Mouse (Mus musculus) bone marrow, adult 2 months (tissue): Measurements from ENCODE around the gene Zfp13. TPM values are rescaled to one million over a fixed set of nuclear protein-coding genes. Genes with fewer than 3 reads are reported as not detected.
"Not testable (repeated sequence)": the region's sequence is repeated elsewhere in the genome, so short reads cannot be mapped to it uniquely, and the experiment has no call there.

Experiments used
- H3K27ac ChIP-seq: fragments of 200-500 bp; 2 replicates; pipeline ENCODE4 v1.5.1; 2012; ENCODE audit warnings: low read depth, mild to moderate bottlenecking, control low read depth, inconsistent platforms, low read length; ENCODE audit not compliant: control insufficient read depth, poor library complexity, insufficient read depth
- H3K4me1 ChIP-seq: fragments of 200-500 bp; 2 replicates; pipeline ENCODE4 v1.6.1; 2011; ENCODE audit warnings: low read length; ENCODE audit not compliant: control insufficient read depth, insufficient read depth
- H3K4me3 ChIP-seq: fragments of 200-500 bp; replicated peaks from 2 replicates; pipeline ENCODE3; 2011; ENCODE audit warnings: mild to moderate bottlenecking, low read depth, low read length, control low read depth; ENCODE audit not compliant: control insufficient read depth
- CTCF ChIP-seq: fragments of 200-500 bp; IDR thresholded peaks from 2 replicates; pipeline ENCODE4 v1.5.1; 2011; ENCODE audit warnings: low read length, control low read depth; ENCODE audit not compliant: control insufficient read depth, insufficient read depth
- POLR2A ChIP-seq: fragments of 200-500 bp; IDR thresholded peaks from 2 replicates; pipeline ENCODE4 v1.6.1; 2011; ENCODE audit warnings: low read depth, mild to moderate bottlenecking, control low read depth, low read length, borderline replicate concordance; ENCODE audit not compliant: control insufficient read depth
- whole genome bisulfite sequencing: fragments of 180-500 bp; shearing (Covaris S2); methylation state at CpG from one replicate; pipeline ENCODE4 v1.1.7; 2018; 5-methylcytosine and 5-hydroxymethylcytosine counted together
- polyA plus RNA-seq: library from polyadenylated mRNA; stranded (reverse); fragments of >200 nt; gene quantifications from 2 replicates; pipeline ENCODE4 v1.2.4, GENCODE M21; 2011; ENCODE audit warnings: low replicate concordance; ENCODE audit not compliant: missing spikeins, insufficient read depth, insufficient read length

Gene Zfp13
- polyA plus RNA-seq, 1 experiment, result not detected

- WGBS, result 10% methylated on average over 27 of the region's 27 CpGs
- Histone ChIP-seq H3K4me1 (no peaks in the 10 kb centered on the region; the same call in 1 of the 2 replicates), H3K27ac (no peak overlapping the region), H3K4me3 (no peak overlapping the region)
- TF ChIP-seq CTCF (no peak), POLR2A (no peak)
These were observed 61.6 kb downstream of the Zfp13 start for GRCm38 (mm10) chr17:23537554-23538255.

GRCm38 (mm10) chr17:23535046-23535788 is 64.1 kb downstream of the Zfp13 start:
- 1% methylated on average over 17 of the region's 29 CpGs for WGBS

GRCm38 (mm10) chr17:23533591-23534490 is 65.4 kb downstream of the Zfp13 start:
- not testable (repeated sequence) for H3K27ac ChIP-seq, H3K4me3 ChIP-seq, H3K4me1 ChIP-seq
- WGBS, result 9% methylated on average over 12 of the region's 23 CpGs

More at GRCm38 (mm10) chr17:23535046-23535788, 64.1 kb downstream of the Zfp13 start:
- H3K4me1 ChIP-seq, H3K27ac ChIP-seq, H3K4me3 ChIP-seq: not testable (repeated sequence)

- not testable (repeated sequence) for H3K4me1 ChIP-seq, H3K27ac ChIP-seq, H3K4me3 ChIP-seq
- WGBS, result 24% methylated on average over 1 of the region's 1 CpGs
These were observed 67.9 kb downstream of the Zfp13 start for GRCm38 (mm10) chr17:23531408-23531807.

Other genes with a start within 250 kb of the Zfp13 start
- gene Vmn2r116, start 214.9 kb downstream of the Zfp13 start, polyA plus RNA-seq, result not detected in 2 replicates
- not detected in 2 replicates for gene Vmn2r117, start 119.8 kb downstream of the Zfp13 start, polyA plus RNA-seq
- gene Zfp213, start 35.2 kb downstream of the Zfp13 start, polyA plus RNA-seq, result 3.6 and 4.3 TPM in 2 replicates
- 4.2 TPM in 1 of 2 replicates, not detected in the other for gene Zscan10, start 1.4 kb upstream of the Zfp13 start, polyA plus RNA-seq
- 4.8 and 18.0 TPM in 2 replicates for gene Mmp25, start 45.8 kb upstream of the Zfp13 start, polyA plus RNA-seq
- 0.66 and 2.2 TPM in 2 replicates for gene Bicdl2, start 61.0 kb upstream of the Zfp13 start, polyA plus RNA-seq
- 28.3 and 54.3 TPM in 2 replicates for gene Hcfc1r1, start 74.1 kb upstream of the Zfp13 start, polyA plus RNA-seq
- gene Thoc6, start 74.4 kb upstream of the Zfp13 start, polyA plus RNA-seq, result 15.1 and 27.9 TPM in 2 replicates
- gene Tnfrsf12a, start 78.0 kb upstream of the Zfp13 start, polyA plus RNA-seq, result 18.0 TPM in 1 of 2 replicates, not detected in the other
- 4.2 TPM in 1 of 2 replicates, not detected in the other for gene Cldn6, start 79.8 kb upstream of the Zfp13 start, polyA plus RNA-seq
- gene Cldn9, start 84.5 kb upstream of the Zfp13 start, polyA plus RNA-seq, result not detected in 2 replicates
- gene 1520401A03Rik, start 123.3 kb upstream of the Zfp13 start, polyA plus RNA-seq, result 0.90 and 3.5 TPM in 2 replicates
- gene Pkmyt1, start 126.8 kb upstream of the Zfp13 start, polyA plus RNA-seq, result 48.5 and 85.5 TPM in 2 replicates
- gene Paqr4, start 141.4 kb upstream of the Zfp13 start, polyA plus RNA-seq, result 6.4 and 8.1 TPM in 2 replicates
- gene Kremen2, start 146.3 kb upstream of the Zfp13 start, polyA plus RNA-seq, result not detected in 2 replicates
- gene Flywch1, start 172.1 kb upstream of the Zfp13 start, polyA plus RNA-seq, result 5.5 and 11.2 TPM in 2 replicates
- not detected in 2 replicates for gene Flywch2, start 186.6 kb upstream of the Zfp13 start, polyA plus RNA-seq
- gene Srrm2, start 191.0 kb upstream of the Zfp13 start, polyA plus RNA-seq, result 328 and 487 TPM in 2 replicates
- gene Elob, start 229.6 kb upstream of the Zfp13 start, polyA plus RNA-seq, result 185 and 239 TPM in 2 replicates
- not detected in 2 replicates for gene Prss33, start 236.6 kb upstream of the Zfp13 start, polyA plus RNA-seq
- gene Prss32, start 244.4 kb upstream of the Zfp13 start, polyA plus RNA-seq, result not detected in 2 replicates
- gene Prss41, start 244.7 kb upstream of the Zfp13 start, polyA plus RNA-seq, result not detected in 2 replicates